Mouse (Mus musculus) activated CD4-positive, CD25-positive, alpha-beta regulatory T cell, adult 4 months (primary cell): ENCODE results near the gene Zbtb46. TPM values are rescaled to one million over a fixed set of nuclear protein-coding genes. Genes with fewer than 3 reads are reported as not detected.
A peak's percentile ranks its signal among the peaks of the same experiment; 100 is the strongest.
"Not testable (repeated sequence)": the region's sequence is repeated elsewhere in the genome, so short reads cannot be mapped to it uniquely, and the experiment has no call there.

Experiments
- ATAC-seq: one replicate; pipeline ENCODE4 v1.8.0; 2017
- polyA plus RNA-seq, 2 experiments: library from polyadenylated mRNA; unstranded; fragments of 100-300 nt; shearing (Covaris generic); gene quantifications; one replicate each; pipeline ENCODE4 v1.2.1; 2017

Gene Zbtb46
- 1 to 10 TPM; 2.5 to 4.3 TPM for polyA plus RNA-seq

GRCm38 (mm10) chr2:181459153-181459672 is at the start of gene Zbtb46:
TSS of gene Zbtb46 (minus strand) at chr2:181459426.
- no peak for ATAC-seq

DNA sequence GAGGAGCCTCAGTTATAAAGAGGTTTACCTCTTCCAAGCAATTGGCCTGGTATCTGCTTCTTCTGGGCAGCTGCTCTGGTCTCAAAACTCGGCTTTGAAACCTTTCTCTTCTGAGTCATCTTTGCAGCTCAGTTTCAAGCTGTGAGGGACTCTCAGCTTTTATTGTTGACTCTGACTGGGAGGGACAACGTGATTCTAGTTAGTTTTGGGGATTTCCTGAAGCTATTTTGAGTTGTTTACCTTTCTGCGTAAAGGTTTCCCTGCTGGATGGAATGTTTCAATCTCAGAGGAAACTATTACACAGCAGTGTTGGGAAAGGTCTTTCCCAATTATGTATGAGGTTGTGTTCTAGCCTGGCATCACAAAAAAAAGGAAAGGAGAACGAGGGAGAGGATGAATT is 39.4 kb upstream of the Zbtb46 start:
- no peak for ATAC-seq

DNA sequence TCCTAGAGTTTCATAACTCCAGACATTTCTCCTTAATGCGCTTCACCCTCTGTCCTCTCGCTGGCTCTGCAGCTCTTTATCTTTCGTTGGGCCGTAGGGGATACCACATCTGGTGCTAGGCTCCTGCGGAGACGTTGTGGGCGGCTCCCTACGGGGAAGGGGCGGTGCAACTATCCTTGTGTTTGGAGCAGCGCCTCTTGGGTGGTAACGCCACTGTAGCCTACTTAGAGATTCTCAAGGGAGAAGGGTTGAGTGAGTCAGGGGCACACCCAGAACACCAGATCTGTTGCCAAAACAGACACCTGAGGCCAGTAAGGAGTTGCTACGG is 38.3 kb upstream of the Zbtb46 start:
- peak; percentile 25 for ATAC-seq

GRCm38 (mm10) chr2:181496831-181497547 is 37.8 kb upstream of the Zbtb46 start, which contains the start of gene Tpd52l2:
TSS of gene Tpd52l2 (plus strand) at chr2:181497142.
- ATAC-seq = peak; percentile 96

GRCm38 (mm10) chr2:181496281-181496680 is 37.1 kb upstream of the Zbtb46 start:
- peak; percentile 47 for ATAC-seq

DNA sequence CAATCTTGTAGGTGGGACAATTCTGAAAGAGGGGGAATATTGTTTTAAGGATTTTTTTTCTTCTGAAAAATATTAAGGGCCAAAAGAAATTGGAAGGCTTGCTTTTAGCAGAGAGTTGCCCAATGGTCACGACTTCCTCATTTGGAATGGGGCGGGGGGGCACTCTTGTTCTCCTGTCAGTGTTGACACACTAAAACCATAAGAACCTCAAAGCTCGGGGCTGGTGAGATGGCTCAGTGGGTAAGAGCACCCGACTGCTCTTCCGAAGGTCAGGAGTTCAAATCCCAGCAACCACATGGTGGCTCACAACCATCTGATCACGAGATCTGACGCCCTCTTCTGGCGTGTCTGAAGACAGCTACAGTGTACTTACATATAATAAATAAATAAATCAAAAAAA is 36.6 kb upstream of the Zbtb46 start:
- ATAC-seq = not testable (repeated sequence)

GRCm38 (mm10) chr2:181494266-181494945 is 35.2 kb upstream of the Zbtb46 start:
- no peak for ATAC-seq

GRCm38 (mm10) chr2:181493156-181493927 is 34.1 kb upstream of the Zbtb46 start, which contains the start of gene Abhd16b:
TSS of gene Abhd16b (plus strand) at chr2:181493206.
- ATAC-seq = no peak

- peak; percentile 5 for ATAC-seq
These were observed 33.0 kb upstream of the Zbtb46 start for GRCm38 (mm10) chr2:181492206-181492605.

DNA sequence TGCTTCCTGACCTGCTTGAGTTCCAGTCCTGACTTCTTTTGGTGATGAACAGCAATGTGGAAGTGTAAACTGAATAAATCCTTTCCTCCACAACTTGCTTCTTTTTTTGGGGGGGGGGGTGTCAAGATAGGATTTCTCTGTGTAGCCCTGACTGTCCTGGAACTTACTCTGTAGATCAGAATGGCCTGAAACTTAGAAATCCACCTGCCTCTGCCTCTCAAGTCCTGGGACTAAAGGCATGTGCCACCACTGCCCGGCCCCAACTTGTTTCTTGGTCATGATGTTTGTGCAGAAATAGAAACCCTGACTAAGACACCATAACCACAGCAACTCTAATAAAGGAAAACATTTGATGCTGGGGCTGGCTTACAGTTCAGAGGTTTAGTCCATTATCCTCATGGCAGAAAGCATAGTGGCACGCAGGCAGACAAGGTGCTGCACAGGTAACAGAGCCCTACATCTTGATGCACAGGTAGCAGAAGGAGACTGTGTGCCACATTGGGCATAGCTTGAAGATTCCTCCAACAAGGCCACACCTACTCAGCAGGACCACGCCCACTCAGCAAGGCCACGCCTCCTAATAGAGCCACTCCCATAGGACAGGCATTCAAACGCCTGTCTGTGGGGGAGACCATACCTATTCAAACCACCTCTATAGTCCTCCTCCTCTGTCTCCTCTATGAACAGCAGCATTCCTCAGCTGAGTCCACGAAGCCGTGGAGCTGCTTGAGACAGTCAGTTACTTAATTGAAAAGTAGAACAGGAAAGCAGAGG is 32.4 kb upstream of the Zbtb46 start:
- ATAC-seq = peak; percentile 19

DNA sequence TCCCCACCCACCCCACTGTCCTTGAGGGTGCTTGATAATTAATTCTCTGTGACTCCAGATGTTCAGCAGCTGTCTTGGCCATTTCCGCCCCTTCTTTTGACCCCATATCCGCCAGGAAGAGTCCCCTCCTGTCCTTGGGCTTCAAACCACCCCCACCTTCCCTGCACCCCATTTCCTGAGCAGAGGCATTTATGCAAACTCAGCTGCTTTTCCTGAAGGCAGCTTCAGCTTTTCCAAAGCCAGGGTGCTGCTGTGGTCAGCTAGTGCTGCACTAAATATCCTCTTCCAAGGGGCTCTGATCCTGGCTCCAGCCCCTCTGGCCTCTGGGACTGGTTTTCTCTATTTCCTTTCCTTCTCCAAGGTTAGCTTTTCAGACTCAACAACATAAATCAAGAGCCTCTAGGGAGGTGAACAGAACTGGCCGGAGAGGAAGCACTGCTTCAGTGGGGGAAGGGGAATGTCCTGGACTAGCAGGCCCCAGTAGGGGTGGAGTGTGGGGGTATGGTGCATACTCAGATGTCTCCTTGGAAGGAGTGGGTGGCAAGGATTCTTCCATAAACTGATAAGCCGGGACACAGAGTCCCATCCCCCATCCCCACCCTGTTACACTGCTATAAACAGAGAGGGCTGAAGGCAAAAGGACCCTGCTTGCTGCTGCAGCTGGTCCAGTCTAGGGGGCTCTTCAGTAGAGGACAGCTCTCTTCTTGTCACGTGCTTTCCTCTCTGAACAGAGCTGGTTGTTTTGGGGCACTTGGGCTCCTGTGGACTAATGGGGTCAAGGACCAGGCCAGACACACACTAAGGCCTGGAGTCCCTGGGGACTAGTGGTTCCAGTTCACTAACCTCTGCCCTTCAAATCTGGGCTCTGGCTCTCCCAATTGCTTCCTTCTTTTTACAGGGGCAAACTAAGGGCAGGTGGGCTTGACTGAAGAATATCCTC is 28.4 kb upstream of the Zbtb46 start:
- no peak for ATAC-seq

DNA sequence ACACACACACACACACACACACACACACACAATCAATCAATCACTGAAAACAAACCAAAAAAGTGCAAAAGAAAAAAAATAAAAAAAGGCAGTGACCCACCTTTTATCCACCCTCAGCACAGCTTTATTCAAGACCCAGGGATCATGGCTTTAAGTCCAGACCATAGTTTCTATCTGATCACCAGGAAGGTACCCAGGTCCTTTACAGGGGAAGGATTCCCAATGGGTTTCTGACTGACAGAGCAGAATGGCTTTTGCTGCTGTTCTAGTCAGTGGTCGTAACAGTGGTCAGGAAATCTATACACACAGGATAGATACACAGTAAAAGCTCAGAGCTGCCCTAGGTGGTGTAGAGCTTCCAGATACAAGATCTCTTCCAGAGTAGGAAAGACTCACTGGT is 26.5 kb upstream of the Zbtb46 start:
- no peak for ATAC-seq

DNA sequence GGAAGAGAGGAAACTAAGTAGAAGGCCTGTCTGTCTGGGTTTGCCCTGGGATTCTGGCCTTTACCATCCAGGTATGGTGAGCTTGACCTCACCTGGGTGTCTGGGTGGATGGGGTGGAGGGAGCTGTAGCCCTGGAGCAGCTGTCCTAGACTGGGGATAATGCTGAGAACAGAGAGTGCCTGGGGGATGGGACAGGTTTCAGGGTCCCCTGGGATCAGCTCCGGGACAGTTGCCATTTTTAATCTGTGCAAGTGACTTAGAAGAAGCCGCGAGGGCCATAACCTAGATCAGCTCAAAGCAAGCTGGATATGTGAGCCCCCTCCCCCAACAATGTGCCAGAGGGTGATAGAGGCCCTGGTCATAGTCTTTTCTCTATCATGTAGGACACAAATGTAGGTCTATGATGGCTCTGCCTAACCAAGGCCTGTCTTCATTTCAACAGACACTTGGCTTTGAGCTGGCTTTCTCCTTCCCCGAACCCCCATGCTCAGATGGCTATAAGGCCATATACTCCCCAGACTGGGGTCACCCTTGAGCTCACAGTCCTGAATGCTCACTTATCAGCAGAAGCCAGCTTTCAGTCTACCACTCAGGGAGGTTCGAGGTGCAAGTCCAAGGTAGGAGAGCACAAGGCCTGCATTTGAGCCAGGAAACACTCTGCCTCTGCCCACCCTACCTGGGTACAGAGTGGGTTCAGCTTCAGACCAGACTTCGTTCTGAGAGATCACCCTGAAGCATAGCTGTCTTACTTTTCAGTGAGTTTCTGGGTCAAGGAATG is 25.4 kb upstream of the Zbtb46 start:
- ATAC-seq = no peak

- ATAC-seq = peak; percentile 96
These were observed 24.5 kb upstream of the Zbtb46 start for GRCm38 (mm10) chr2:181483562-181484318.

DNA sequence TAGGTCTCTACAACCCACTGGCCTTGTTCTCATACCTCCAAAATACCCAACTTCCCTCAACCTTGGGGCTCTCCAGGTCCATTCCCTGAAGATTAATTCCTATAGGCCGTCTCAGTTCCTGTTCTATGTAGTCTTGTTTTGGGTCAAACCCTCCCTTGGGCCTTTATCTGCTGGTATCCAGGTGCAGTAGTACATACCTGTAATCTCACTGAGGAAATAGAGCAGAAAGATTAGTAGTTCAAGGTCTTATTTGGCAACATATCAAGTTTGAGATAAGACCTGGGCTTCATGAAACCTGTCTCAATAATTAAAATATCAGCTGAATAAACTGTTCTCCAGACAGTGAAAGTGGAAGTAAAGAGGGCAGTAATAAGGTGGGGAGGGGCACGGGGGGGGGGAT is 23.9 kb upstream of the Zbtb46 start:
- ATAC-seq = no peak

DNA sequence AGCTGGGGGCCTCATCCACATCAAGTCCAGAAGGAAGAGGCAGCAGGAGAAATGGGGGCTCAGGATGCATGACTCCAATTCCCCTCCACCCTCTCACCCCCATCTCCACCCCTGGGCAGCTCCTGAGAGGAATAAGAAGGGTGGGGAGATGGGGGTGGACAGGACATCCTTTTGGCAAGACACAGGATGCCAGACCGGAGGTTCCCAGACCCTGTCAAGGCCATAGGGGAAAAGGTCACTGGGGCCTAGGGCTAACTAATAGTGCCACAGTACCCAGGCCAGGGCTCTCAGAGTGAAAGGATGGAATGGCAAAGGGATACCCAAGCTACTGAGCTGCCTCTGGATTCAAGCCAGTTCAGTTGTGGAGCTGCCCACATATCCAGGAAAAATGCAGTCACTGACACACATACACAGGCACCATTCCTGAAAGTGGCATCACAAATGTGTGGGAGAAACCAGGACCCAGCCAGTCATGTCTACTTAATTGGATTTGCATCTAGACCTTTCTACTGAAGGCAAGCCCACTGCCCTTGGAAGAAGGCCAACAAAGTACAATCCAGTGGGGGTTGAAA is 13.1 kb upstream of the Zbtb46 start:
- ATAC-seq = no peak

- ATAC-seq = no peak
These were observed 12.0 kb upstream of the Zbtb46 start for GRCm38 (mm10) chr2:181471246-181471645.

DNA sequence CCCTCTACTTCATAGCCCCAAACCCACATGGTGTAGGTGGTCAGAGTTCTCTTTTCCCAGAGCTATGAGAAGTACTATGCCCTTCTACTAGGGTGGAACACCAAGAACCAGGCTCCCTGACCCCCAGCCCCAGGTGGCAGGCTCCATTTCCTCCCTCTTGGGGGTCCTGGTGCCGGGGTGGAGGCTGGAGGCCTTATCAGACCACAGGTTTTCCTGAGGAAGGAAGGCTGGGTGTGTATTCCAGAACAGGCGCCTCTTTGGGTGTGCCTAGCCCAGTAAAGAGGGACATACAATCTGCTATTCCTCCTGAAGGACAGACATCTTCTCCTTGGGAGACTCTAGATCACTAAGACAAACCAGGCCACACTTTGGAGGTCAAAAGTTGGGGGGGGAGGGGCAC is 11.1 kb upstream of the Zbtb46 start:
- ATAC-seq = no peak

DNA sequence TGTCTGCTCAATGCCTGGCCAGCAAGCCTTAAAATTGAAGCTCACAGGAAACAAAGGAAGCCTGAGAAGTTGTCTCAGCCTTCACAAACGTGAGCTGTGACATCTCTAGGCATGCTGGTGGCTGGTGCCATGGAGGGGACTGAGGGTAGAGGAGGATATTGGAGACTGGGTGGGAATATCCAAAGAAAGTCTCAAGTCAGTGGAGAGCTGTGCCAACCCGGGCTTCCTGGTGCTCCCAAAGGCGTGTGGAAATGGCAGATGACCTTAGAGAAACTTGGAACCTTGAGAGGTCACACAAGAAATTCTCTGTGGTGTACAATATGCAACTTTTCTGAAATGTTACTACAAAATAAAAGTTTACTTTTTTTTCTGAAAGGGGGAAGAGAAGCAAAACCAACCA is 6.2 kb upstream of the Zbtb46 start:
- ATAC-seq = no peak
